13 mouse cellular contexts compared by ENCODE assay signal in genomic region chr3:28705522-28706137, GRCm38 (mm10). TPM values are rescaled to one million over a fixed set of nuclear protein-coding genes. Genes with fewer than 3 reads are reported as not detected.
DNase-seq lines count a peak whose midpoint lies in the region; ATAC-seq and TF ChIP-seq lines count a peak whose summit lies in the region.
"Had no signal": no experiment of that assay in that cellular context is flagged by ENCODE, and none has a peak within 500 bp of the region (broad histone marks: within the 10 kb centered on the region; RNA-seq: fewer than 3 reads in every experiment).

No protein-coding gene starts in this region.

- peak; percentile 82 for ATAC-seq in common myeloid progenitor, adult 5-6 weeks (replicated peaks; ENCODE audit: low read depth, poor library complexity, severe bottlenecking)

- TF ChIP-seq CTCF in thymus, adult 2 months (IDR thresholded peaks at IDR 0.05; ENCODE audit: borderline replicate concordance, control insufficient read depth, extremely low read depth, insufficient read depth, low read length, poor library complexity) = no peak

- H3K4me1 ChIP-seq in thymus, adult 2 months (replicated peaks; ENCODE audit: control insufficient read depth, insufficient read depth, low read length) = no peaks in the 10 kb centered on the region
- H3K4me1 ChIP-seq: embryonic facial prominence, embryonic 12.5 days; hindbrain, embryonic 13.5 days had no signal

- no peak overlapping the region for H3K4me3 ChIP-seq in thymus, adult 2 months (ENCODE audit: control insufficient read depth, insufficient read depth, low read length)
- H3K4me3 ChIP-seq: embryonic facial prominence, embryonic 12.5 days; hindbrain, embryonic 13.5 days had no signal

- TF ChIP-seq POLR2A in thymus, adult 2 months (IDR thresholded peaks at IDR 0.05; ENCODE audit: control insufficient read depth, extremely low read depth, insufficient read depth, low read length, poor library complexity) = no peak

- no peaks in the 10 kb centered on the region for H3K27me3 ChIP-seq in thymus, adult 2 months (ENCODE audit: control insufficient read depth, insufficient read depth, low read length)
- H3K27me3 ChIP-seq: embryonic facial prominence, embryonic 12.5 days; hindbrain, embryonic 13.5 days had no signal

- H3K27ac ChIP-seq in thymus, adult 2 months (ENCODE audit: control insufficient read depth, insufficient read depth, low read length) = no peak overlapping the region
- H3K27ac ChIP-seq: embryonic facial prominence, embryonic 12.5 days; hindbrain, embryonic 13.5 days had no signal

- DNase-seq in thymus, postnatal 0 days (ENCODE audit: low spot score) = peak; percentile 21
- DNase-seq in thymus, adult 2 months = no peak
- peak; percentile 61 for DNase-seq in kidney, postnatal 14 days
- DNase-seq in yolk sac, embryonic 10.5 days (ENCODE audit: low spot score) = peak; percentile 37
- DNase-seq in adrenal gland, adult 18-20 months (ENCODE audit: low spot score in 2 of 2) = no peak
- no peak for DNase-seq in natural killer cell, adult 2 months (ENCODE audit: low spot score in 2 of 2)
- DNase-seq: lung, postnatal 10 days; right cerebral cortex, postnatal 14 days; thymus, postnatal 36 days had no signal

- no peaks in the 10 kb centered on the region for H3K36me3 ChIP-seq in thymus, adult 2 months (ENCODE audit: control insufficient read depth, insufficient read depth, low read length)
- H3K36me3 ChIP-seq: embryonic facial prominence, embryonic 12.5 days; hindbrain, embryonic 13.5 days had no signal

- WGBS in thymus, adult 2 months = 43% methylated on average over 10 of the region's 10 CpGs

RNA-seq across cellular contexts. Expression of gene Slc2a2, which starts 7.9 kb away (rescaled TPM):
- polyA plus RNA-seq in thymus, postnatal 0 days (2015; fragmentation: Nextera tagmentation; extraction: Ambion mirVana) = 0.12 and 0.22 TPM in 2 replicates
- 0.08 and 0.28 TPM in 2 replicates for polyA plus RNA-seq in thymus, adult 2 months (2012; rRNA removed)
- not detected in 2 replicates for total RNA-seq in common myeloid progenitor, adult 5-6 weeks (2017)
- under 1 TPM in 1 of 2 experiments, not detected in 1; 0.13 TPM for total RNA-seq in adrenal gland, adult 18-20 months (2021)
- polyA plus RNA-seq: neural tube, embryonic 11.5 days had no signal

Comparison
In these comparisons a context has a peak if more than half of its experiments do, and no peak if none do; other contexts are left out.
1. DNase-seq: peak in thymus, postnatal 0 days (single experiment), kidney, postnatal 14 days (single experiment) and yolk sac, embryonic 10.5 days (single experiment); none in thymus, adult 2 months (single experiment), adrenal gland, adult 18-20 months (0 of 2) and natural killer cell, adult 2 months (0 of 2).